Mouse (Mus musculus) mature B cell (primary cell): ENCODE measurements around the gene Comt.

ENCODE experiments used
- in situ Hi-C: fragments of 300-500 bp; cut with MboI; formaldehyde crosslinking; loops from 2 replicates; pipeline ENCODE4 v1.14.3; 2019

Gene Comt

DNA sequence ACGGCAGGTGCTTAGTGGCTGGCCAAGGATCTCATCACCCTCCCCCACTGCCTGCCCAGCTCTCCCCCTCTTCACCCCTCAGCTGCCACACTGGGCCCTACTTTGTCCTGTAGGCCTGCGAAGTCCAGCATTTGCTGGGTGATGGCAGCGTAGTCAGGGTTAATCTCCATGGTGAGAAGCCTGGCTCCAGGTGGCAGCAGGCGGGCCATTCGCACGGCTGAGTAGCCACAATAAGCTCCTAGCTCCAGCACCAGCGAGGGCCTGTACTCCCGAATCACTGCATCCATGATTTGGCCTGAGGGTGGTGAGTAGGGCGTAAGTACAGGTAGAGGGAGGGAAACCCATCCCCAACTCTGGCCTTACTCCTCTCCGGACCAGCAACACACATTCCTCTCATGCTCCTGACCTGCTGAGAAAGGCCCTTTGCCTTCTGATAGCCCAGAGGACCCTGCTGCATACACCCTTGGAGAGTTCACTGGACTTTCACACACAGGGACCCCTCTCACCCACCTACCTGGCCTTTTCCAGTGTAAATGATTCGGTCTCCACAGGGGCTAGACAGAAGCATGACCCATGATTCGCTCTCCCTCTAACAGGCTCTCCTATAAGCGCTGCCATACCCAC is 15.5 kb downstream of the Comt start:
- in situ Hi-C loops: no loop called here

- in situ Hi-C loops: no loop called here
Measured at GRCm38 (mm10) chr16:18410418-18410817, 16.2 kb downstream of the Comt start.

GRCm38 (mm10) chr16:18409776-18410175 is 16.9 kb downstream of the Comt start:
- in situ Hi-C loops: no loop called here

DNA sequence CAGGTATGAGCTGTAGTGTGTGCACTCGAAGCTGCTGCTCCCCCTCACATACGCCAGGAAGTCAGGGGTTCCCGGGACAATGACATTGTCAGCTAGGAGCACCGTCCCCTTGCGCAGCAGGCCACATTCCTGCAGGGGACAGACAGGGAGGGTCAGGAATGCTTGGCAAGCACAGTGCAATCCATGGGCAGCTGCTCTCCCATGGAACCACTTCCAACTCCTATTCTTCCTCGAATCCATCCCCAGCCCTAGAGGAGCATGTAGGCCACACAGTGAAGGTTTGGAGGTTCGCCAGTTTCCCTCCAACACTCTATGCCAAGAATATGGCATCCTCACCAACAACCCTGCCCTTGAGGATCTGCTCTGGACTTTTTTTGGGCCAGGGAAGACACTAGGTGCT is 18.7 kb downstream of the Comt start:
- in situ Hi-C loops: no loop called here

GRCm38 (mm10) chr16:18406293-18406692 is 20.4 kb downstream of the Comt start:
- in situ Hi-C loops: no loop called here

DNA sequence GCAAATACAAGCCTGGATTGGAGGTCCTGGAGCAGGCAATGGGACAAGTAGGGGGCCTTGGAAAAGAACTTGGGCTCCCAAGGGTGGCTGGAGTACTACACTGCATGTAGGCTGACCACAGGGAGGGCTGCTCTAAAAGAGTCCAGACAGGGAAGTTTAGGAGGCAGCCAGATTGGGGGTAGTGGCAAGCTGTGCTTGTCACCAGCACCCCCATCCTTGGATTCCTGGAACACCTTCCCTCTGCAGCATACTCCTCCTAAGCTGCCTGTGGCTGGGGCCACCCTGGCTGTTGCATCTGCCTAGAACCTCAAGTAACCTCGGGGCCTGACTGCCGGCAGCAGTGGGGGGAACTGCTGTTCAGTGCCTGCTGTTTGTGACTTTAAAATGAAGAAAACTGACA is 20.8 kb downstream of the Comt start:
- in situ Hi-C loops: no loop called here

DNA sequence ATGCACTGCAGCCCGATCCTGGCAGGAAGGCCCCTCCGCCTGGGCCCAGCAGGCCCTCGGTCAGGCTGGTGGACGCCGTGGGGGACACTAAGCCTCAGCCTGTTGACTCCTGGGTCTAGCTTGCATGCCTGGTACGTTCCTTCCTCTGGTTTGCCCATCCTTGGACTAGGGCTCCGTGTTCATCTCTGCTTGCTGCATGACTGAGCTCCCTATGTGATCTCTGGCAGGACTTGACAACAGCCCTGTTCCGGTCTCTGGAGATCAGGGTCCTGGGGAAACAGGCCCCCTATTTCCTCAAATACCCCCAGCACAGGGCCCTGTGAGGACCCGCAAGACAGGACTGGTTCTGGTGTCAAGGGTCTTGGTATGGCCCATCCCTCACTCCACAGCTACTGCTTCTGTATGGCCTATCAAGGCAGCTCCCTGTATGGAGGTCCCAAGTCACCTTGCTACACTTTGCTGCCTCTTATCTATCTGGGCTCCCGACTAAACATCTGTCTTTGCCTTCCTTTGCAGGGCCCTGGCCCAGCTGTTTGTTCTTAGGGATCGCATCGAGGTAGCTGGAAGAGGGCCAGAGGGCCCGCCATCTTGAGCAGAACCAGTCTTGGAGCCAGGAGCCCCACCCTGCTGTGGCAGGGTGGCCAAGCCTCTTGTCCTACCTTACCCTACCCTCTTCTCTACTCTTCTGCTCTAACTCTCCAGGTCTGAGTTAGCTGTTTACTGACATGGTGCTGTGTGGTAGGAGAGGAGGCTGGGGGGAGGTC is 21.4 kb downstream of the Comt start:
- in situ Hi-C loops: no loop called here

DNA sequence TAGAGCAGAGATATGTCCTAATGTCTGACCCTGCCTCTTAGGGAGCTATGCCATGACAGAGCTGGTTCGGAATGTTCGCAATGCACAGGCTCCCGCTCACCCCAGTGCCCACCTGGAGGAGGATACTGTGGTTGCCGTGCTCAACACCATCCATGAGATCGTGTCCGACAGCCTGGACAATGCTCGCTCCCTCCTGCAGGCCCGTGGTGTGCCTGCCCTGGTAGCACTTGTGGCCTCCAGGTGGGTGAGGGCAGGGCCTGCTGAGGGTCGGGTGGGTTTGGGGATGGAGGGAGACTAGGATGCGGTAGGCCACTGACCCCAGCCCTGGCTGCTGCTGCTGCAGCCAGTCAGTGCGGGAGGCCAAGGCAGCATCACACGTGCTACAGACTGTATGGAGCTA is 23.4 kb downstream of the Comt start:
- in situ Hi-C loops: no loop called here

DNA sequence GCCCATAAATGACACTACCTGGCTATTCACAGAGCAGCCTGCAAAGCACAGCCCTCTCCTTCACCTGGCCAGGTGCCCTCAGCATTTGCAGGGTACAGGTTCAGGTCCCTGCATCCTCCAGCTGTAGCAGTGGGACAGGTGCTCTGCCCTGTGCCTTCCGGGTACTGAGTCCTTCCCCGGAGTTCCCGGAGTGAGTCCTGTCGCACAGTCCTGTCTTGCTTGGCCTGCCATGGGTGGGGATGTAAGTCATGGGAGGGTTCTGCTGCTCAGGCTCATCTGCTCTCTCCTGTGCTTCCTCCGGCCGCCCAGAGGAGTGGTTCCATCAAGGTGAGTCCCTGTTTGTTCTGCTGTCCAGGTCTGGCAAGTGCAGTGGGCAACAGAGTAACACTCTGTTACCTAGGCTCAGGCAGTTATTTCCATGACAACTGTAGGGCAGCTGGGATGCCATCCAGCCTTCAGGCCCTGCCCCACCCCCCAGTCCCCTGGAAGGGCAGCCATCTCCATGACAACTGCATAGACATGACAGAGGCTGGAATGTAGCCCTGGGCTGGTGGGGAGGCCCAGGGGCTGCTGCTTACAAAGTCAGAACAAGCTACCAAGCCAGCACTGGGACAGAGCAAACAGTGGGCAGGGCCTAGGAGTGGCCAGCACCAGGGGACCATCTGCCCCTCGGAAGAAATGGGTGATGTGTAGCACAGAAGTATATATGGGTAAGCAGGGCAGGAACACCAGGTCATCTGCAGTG is 26.0 kb downstream of the Comt start:
- in situ Hi-C loops: no loop called here

- in situ Hi-C loops: no loop called here
Measured at GRCm38 (mm10) chr16:18400028-18400427, 26.6 kb downstream of the Comt start.

DNA sequence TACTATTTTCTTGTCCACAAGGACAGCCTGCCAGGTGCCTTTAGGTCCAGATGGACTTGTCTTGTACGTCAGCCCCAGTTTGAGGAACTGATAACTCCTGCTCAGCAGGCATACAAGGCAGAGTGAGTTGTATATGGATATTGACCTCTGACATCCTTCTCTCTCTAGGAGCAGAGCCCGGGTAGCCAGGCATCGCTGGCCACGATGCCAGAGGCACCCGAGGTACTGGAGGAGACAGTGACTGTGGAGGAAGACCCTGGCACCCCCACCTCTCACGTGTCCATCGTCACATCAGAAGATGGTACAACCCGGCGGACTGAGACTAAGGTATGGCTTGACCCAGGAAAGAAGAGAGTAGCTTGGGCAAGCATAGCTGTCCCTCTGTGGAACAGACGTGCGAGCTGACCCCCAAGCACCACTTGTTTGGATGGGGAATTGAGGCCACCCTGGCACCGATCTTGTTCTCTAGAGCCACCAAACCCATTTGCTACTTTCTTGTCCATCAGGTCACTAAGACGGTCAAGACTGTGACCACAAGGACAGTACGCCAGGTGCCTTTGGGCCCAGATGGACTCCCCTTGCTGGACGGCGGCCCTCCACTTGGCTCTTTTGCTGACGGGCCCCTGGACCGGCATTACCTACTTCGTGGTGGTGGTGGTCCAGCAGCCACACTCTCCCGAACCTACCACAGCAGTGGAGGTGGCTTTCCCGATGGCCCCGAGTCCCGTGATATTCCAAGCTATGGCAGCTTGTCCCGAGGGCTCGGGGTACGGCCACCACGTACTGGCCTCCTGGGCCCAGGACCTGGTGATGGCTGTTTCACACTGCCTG is 29.6 kb downstream of the Comt start:
- in situ Hi-C loops: no loop called here

DNA sequence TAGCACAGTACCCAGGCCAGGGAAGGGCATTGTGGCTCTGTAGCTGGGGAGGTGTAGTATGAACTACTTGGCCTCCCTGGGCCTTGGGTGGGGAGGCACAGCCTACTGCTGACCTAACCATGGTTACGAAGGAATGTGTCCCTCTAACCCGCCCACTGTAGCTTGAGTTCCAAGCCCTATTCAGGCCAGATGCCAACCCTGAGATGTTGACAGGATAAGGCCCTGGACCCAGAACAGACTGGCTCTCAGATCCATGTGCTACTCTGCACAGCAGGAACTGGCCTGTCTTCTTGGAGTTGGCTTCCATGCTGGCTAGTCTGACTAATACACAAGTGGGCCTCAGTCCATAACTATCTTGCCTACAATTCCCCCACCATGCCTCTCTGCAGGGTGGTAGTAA is 30.5 kb downstream of the Comt start:
- in situ Hi-C loops: no loop called here

DNA sequence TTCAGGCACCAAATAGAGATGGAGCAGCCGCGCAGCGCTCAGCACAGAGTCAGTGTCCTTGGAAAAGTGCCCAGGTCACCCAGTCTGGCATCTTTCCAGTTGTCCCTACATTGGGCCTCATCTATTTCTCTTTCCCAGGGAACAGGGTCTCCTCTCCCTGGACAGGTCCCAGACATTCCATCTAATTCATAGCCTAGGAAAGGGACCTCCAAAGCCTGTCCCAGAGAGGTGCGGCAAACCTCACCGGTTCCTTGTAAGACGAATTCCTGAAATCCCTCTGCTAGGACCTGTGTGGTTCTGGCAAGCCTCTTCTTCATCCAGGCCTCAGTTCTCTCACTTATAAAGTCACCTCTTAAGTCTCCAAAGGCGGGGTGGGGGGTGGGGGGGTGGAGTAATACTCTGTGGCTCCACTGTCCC is 31.0 kb downstream of the Comt start:
- in situ Hi-C loops: no loop called here

- in situ Hi-C loops: no loop called here
Measured at GRCm38 (mm10) chr16:18394777-18395619, 31.7 kb downstream of the Comt start.

- in situ Hi-C loops: no loop called here
Measured at GRCm38 (mm10) chr16:18394056-18394455, 32.6 kb downstream of the Comt start.

GRCm38 (mm10) chr16:18393595-18393994 is 33.1 kb downstream of the Comt start:
- in situ Hi-C loops: no loop called here

GRCm38 (mm10) chr16:18392469-18393426 is 33.9 kb downstream of the Comt start:
- in situ Hi-C loops: no loop called here

DNA sequence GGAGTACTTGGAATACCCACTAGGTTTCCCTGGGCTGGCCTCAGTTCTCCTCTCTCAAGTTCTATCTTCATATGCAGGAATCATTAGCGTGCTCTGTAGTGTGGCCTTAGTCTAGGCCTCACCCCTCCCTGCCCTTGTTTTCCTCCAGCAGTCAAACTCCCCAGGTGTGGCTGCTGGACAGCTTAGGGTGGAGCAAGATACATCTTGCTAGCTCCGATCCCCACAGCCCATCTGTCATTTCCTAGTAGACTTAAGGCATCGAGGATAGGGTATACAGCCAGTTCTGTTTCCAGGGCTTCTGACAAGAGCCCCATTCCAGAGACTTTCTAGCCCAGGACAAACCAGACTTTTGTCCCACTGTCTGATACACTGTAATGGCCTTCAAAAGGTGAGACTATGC is 34.9 kb downstream of the Comt start:
- in situ Hi-C loops: no loop called here

GRCm38 (mm10) chr16:18391127-18391526 is 35.5 kb downstream of the Comt start:
- in situ Hi-C loops: no loop called here

- in situ Hi-C loops: no loop called here
Measured at GRCm38 (mm10) chr16:18390399-18390798, 36.3 kb downstream of the Comt start.
